Mouse (Mus musculus) kidney, postnatal 14 days (tissue): ENCODE results near the gene Ppp2r5e.
A peak's percentile ranks its signal among the peaks of the same experiment; 100 is the strongest.

ENCODE experiments used
- DNase-seq: peaks from one replicate; pipeline ENCODE4 v3.0.0; 2022; ENCODE audit warnings: mixed read lengths

The Ppp2r5e gene

DNA sequence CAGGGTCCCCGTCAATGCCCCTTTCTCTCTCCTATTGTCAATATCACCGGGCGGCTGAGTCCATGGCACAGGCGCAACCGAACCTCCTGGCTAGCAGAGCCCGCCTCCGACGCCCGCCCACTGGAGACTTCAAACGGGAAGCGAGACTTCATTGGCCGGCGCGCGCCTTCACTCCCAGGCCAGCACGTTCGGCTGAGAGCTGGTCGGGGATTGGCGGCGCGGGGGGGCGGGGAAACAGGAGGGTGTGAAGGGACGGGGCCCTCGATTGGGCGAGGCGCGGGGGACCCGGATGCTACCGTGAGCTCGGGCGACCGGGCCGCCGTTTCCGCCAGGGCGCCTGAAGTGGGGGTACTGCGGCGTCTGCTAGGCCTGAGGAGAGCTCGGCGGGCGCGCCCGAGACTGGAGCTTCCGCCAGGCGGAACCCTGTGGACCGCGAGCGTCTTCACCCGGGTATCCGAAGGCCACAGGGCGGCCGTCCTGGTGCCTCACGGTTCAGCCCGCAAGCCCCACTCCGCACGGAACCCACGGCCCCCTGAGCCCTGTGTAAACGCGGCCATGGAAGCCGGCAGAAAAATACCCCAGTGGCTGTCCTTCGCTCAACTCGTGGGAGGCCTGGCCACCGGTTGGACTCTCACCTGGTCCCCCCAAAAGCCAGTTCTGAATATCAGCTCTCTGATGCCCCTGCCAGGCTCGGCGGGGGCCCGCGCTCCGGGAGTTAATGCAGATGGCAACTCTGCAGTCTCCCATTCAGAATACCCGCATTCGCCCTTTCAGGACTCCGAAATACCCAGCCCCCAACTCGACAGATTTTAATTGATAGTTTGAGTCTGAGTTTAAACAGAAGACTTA is at the start of gene Ppp2r5e:
Gene Ppp2r5e, minus strand, starts transcription at position 92 of the 849 bp plus-strand sequence.
- DNase-seq, result peak; percentile 99

DNA sequence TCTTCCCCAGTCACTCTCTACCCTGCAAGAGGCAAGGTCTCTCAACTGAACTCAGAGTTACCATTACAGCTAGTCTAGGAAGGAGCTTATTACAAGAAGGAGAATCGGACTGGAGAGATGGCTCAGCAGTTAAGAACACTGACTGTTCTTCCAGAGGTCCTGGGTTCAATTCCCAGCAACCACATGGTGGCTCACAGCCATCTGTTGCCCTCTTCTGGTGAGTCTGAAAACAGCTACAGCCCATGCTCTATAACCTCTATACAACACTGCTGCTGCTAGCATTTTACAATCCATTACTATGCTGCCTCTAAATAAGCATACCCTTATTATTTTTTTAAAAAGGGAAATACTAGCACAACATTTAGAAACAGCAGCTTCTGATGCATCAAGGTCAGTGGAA is 49.7 kb upstream of the Ppp2r5e start:
- DNase-seq, result no peak

DNA sequence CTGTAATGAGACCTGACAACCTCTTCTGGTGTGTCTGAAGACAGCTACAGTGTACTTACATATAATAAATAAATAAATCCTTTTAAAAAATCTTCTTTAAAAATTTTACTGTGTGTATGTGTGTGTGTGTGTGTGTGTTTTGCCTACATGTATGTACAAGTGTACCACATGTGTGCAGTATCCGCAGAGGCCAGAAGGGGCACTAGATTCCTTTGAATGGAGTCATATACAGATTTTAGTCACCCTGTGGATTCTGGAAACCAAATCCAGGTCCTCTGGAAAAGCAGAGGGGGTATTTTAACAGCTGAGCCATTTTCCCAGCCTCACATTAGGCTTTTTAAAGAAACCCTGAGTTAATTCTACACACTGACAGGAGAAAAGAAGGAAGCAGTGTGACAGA is 45.7 kb upstream of the Ppp2r5e start:
- DNase-seq, result no peak

DNA sequence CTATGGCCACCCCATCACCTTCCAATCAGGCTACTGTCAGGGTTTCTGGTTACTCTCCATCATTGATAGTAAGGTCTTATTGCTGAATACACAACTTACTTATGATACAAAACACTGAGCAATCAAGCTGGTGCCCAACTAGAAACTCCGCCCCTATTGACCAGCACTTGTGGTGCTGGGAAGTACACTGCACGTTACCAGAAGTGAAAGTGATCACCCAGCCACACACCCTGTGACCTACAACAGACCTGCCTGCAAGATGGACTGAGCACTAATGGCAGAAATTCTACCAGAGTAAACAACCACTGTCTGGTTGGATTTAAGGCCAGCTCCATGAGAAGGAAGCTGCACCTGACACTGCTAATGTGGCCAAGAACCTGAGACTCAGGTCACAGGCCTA is 42.3 kb upstream of the Ppp2r5e start:
- DNase-seq, result no peak

DNA sequence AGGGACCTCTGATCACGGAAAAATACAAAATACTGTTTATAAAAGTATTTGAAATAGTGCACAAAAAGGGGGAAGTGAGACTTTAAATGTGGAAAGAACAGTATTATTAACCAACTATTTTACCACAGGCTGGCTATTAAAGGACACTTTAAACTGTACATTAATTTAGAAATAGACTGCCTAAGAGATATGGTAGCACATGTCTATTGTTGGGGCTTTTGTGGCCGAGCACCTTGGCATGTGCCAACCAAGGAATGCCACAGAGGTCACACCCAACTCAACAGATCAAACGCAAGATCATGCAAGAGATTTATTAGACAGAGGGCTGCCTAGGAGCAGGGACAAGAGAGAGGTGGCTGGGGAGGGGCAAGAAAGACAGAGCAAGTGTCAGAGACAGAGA is 41.1 kb upstream of the Ppp2r5e start:
- DNase-seq, result no peak

DNA sequence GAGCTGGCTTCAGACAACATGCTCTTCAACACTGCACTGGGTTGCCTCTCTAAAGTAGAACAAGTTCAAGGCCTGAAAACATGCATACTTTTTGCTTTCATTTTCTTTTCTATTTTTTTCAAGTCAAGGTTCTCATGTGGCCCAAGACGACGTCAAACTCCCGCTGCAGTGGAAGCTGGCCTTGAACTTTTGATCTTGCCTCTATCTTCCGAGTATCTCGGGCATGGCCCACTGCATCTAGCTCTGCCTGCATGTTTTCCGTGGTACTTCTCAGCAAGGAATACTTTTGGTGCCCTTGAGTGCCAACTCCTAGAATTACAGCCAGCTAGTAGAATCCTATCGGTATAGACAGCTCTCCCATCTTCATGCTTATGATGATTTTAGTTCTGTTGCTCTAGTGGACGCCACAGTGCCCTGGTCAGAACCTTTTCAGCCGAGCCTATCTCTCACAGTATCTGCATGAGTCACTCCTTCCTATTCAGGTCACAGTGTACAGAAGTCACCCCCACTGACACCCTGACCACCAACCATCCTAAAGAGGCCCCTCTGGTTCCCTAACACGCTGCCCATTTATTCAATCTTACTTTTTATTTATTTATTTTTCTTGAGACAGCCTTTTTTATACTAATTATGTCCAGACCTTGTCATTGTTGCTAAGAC is 39.9 kb upstream of the Ppp2r5e start:
- no peak for DNase-seq

DNA sequence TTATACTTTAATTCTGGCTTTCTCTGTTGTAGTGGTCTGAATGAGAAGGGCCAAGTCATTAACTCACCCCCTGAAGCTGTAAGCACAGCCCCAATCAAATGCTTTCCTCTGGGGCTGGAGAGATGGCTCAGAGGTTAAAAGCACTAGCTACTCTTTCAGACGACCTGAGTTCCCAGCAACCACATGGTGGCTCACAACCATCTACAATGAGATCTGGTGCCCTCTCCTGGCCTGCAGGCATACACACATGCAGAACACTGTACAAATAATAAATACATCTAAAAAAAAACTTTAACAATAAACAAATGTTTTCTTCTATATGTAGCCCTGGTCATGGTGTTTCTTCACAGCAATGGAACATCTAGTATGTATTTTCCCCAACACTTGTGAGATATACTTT is 33.6 kb upstream of the Ppp2r5e start:
- no peak for DNase-seq

DNA sequence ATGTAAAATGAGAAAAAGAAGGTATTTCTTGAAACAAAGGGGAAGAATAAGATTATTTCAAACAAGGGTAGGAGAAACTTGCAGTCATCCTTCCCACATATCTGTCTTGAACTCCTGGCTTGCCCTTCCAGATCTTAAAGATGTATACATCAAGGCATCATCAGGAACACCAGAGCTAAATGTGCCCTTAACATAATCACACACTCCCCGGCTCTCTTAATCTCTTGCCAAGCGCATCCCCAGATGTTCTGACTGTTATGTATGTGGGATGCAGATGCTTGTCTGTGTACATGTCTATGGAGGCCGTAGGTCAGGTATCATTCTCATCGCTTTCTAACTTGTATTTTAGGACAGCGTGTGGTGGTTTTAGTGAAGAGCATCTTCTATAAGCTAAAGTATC is 27.2 kb upstream of the Ppp2r5e start:
- no peak for DNase-seq

DNA sequence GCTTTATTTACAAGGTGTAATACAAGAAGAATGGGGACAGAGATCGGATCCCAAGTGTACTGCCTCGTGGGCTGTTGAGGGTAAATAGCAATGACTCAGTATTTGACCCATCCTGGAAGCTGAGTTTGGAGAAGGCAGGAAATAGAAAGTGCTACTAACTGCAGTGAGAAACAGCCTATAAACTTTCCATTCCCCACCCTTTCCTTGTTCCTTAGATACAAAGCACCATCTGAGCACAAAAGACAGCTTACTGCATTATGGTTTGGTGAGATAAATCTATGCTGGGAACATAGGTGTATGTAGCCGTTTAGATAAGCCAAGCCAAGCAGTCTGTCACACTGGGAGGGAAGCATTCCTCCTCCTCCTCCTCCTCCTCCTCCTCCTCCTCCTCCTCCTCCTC is 26.8 kb upstream of the Ppp2r5e start:
- no peak for DNase-seq

DNA sequence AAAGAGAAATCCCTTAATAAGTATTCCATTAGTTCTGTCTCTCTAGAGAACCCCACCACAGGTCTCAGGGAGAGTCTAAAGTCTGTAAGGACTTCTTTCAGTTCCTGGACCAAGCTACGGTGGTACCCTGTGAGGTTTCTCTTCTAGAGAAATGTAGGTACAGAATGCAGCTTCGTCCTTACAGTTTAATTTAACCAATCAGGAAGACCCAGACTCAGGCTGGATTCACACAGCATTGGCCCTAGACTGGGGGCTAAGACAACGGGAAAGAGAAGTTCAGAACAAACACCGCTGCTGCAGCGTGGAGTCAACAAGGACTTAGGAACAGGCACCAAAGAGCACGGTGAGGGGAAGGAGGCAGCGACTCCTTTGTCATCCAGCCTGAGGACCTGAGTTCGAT is 20.8 kb upstream of the Ppp2r5e start:
- DNase-seq, result no peak

DNA sequence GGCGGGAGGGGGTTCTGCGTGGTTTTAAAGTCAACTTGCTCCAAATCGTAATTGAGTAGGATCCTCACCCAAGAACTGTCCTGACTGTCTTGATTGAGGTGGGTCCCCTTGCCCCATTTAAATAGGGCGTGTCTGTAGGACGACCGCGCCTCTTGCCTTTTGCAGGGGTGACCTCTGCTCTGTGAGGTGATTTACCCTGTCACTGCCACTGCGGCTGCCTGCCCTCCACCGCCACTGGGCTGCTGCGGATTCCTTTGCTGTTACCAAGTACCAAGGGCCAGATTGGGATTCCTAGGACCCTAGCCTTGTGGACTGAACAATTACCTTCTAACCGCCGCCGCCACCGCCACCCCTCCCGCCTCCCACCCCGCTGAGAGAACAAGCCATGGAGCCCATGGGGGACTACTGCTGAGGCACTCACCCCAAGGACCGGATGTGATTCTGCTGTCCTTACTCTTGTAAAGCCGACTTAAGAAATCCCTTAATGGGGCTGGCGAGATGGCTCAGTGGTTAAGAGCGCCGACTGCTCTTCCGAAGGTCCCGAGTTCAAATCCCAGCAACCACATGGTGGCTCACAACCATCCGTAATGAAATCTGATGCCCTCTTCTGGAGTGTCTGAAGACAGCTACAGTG is 20.2 kb upstream of the Ppp2r5e start:
- DNase-seq, result peak; percentile 36

DNA sequence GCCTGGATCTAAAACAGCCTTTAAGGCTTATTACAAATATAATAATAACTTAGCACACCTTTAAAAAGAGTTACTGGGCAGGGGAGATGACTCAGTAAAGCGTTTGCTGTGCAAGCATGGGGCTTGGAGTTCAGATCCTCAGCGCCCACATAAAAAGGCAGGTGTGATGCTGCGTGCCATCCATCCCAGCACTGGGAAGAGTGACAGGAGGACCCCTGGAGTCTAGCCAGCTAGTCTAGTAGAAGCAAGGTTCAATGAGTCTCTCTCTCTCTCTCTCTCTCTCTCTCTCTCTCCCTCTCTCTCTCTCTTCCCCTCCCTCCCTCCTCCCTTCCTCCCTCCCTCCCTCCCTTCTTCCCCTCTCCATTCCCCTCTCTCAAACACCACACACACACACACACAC is 19.5 kb upstream of the Ppp2r5e start:
- DNase-seq, result no peak

DNA sequence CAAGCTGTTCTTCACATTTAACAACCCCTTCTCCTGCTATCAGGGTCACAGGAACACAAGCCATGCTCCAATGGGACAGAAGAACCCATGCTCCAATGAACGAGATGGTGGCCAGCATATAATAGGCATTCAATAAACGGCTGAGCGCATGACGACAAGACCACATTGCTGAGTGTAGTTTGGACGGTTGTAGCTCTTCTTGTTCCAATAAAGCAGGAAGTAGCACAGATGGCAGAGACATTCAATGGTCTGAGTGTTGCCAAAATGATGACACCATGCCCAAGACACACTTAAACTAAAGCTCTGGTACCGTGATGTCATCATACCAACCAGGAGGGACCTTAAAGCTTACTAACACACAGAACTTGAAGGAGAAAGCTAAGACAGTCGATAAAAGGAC is 16.7 kb upstream of the Ppp2r5e start:
- DNase-seq, result no peak

DNA sequence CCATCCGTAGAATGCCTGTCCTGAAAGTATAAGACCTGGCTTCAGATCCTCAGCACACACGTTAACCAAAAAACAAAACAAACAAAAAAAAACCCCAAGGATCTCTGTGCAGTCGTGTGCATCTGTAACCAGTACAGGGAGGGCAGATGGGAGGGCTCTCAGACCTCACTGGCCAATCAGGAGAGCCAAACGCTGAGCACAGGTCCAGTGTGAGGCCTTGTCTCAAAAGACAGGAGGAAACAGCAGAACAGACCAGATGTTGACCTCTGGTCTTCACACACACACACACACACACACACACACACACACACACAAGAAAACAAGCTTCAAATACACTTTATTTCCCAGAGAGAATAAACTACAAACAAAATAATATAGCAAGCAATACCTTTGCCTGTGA is 3.4 kb upstream of the Ppp2r5e start:
- peak; percentile 70 for DNase-seq

DNA sequence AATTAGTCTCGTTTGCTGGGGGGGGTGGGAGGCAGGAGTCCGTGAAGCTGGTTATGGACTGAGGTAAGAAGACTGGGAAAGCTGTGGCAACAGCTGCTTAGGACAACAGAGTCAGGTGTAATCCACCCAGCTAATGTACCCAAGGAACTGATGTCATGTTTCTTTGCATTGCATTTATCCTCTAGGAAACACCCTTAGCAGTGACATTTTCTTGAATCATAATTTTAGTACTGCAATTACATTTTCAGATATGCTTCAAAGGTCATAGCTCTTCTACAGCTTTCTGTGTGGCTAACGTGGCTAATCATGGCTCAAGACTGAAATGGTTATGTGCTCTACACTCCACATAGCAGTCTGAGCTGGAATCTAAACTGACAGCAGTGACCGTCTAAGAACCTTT is 2.9 kb upstream of the Ppp2r5e start:
- DNase-seq, result no peak

DNA sequence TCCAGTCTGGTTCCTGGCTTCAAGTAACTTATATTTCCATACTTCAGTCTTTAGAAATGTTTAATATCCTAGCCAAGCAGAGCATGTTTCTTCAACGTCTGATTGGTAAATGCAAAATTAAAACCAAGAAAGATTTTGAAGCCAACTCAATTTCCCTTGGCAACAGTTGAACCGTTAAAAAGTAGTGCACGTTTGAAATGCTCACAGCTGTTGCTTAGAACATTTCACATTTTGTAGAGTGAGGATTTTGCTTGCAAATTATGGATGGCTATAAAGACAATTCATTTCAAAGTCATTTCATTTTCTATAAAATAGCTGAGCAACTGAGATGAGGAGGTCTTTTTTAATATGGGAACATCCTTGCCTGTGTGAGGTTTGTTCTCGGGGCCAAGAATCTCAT is 1.7 kb upstream of the Ppp2r5e start:
- no peak for DNase-seq

DNA sequence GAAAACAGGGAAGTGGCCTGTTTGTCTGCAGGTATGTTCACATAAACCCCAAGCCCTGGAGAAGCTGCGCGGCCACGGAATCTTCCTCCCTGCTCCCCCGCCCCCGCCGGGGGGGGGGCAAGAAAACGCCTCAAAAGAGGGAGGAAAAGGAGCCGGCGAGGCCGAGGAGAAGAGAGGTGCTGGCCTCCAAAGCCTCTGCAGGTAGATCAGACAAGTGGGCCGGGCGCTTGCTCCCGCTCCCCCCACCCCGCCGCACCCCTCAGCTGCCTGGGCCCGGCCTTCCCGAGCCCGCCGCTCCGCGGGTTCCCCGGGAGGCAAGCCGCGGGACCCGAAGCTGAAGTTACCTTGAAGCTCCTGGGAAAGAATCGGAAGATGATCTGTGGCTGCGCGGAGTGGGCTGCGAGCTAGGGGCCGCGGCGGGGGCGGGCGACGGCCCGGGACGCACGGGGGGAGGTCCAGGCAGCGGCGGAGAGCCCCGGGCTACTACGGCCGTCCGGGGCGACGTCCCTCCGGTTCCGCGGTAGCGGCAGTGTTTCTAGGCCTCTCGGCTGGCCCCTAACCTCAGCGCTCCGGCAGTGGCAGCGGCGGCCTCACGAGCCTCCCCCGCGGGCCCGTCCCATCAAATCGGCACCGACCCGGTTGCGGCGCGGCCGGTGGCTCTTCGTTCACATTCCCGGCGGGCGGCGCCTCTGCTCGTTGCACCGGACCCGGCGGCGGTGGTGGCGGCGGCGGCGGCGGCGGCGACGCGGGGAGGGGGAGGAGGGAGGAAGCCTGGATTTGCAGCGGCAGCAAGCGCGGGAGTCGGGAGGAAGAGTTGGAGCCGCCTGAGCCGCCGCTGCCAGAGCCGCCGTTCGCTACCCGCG is 523 bp downstream of the Ppp2r5e start:
- no peak for DNase-seq

DNA sequence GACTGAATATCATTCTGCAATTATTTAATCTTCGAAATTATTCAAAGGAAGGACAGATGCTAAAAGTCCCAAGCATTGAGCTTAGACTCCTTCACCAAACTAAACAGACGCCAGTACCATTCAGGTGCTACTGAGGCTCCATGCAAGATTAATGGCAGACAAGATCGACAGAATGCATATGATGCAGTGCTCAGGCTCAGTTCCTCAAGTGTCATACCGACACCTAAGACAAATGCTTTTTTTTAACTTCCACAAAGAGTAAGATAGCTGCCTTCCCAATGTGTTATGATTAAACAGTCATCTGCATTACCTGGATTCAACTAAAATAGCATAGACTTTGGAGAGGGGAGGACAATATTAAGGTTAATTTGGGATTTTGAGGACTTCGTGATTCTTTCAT is 1.6 kb downstream of the Ppp2r5e start:
- DNase-seq, result no peak

DNA sequence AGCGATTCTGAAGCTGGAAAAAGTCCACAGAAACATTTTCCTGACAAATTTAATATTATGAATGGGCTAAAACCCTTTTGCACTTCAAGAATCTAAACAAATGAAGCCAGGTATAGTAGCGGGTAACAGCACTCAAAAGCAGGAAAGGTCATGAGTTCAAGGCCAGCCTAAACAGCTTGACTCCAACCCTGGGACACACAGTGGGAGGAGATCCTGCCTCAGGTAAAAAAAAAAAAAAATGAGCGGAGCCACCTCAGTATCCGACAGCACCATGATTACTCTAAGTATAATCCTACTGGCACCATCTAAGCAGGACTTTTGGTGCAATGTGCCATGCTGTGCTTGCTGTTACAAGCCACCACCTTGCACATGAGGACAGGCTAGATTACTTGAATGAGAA is 2.2 kb downstream of the Ppp2r5e start:
- DNase-seq, result no peak

DNA sequence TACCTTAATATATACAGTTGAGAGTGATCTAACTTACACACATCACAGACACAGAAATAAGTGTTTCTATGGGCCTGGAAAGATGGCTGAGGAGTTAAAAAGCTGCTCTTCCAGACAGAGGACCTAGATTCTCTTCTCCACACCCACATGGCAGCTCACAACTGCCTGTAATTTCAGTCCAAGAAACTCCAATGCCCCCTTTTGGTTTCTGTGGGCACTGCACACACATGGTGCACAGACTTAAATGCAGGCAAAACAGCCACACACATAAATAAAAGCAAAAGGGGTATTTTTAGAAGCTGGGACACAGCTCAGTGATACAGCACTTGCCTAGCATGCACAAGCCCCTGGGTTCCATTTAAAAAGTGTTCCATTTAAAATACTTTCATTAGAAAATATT is 8.5 kb downstream of the Ppp2r5e start:
- no peak for DNase-seq

DNA sequence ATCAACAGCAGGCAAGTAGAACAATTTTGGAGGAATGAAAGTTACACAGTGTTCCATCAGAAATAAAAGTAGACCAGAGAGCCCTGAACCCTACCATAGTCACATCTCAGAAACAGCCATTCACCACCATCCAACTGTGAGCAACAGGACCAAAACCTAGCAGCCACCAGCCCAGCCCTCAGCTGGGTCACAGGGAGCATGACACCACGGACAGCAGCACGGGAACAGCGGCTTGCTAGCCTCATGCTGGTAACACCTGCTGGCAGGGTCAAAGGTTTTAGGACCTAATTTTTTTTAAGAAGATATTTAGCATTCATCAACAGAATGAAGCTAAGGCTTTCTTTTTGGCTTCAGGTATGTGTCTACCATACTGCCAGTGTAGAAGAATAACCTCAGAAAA is 12.3 kb downstream of the Ppp2r5e start:
- DNase-seq, result no peak

DNA sequence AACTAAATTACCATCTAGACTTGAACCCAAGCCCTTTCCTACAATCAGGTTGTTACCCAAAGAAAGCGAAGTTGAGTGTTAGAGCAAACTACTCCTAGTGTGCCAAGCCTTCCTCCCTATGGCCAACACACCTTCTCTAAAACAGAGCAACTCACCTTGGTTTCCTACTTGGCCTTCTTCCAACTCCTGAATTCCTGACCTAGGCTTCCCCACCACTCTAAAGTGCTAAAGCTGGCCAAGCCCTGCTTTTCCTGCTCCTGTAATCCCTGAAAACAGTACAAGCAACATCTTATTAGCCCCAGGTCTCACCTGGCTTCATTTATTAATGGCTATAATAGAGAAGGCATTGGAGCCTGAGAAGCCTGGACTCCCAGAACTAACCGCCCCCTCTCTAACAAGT is 17.0 kb downstream of the Ppp2r5e start:
- DNase-seq, result no peak

DNA sequence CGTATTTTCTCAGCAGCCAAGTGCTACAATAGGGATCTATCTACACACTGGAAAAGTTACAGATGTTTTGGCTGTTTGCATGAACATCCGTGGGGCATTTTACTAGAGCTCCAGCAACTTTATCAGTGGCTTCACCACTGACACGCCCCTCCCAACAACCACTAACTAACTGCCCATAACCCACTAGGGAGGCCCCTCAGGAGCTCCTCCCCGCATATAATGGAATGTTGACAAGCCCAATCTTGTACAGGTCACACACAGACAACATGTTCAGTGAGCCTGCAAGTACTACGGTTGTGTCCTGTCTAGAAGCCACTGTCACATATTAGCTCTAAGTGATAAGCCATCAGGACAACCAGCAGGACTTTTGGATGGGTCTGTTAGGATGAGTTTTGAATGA is 18.8 kb downstream of the Ppp2r5e start:
- DNase-seq, result no peak
